Mouse (Mus musculus) liver, embryonic 14.5 days (tissue): ENCODE data around the gene Cilp2. TPM values are rescaled to one million over a fixed set of nuclear protein-coding genes. Genes with fewer than 3 reads are reported as not detected.

Source experiments
- ATAC-seq: fragments of 200-750 bp; cut with Nextera tagmentation; 2 replicates; pipeline ENCODE4 v1.8.0; 2017; ENCODE audit warnings: moderate number of reproducible peaks, mild to moderate bottlenecking, moderate library complexity; ENCODE audit not compliant: insufficient read depth
- DNase-seq, 3 experiments: peaks; one replicate each; pipeline ENCODE4 v3.0.0-alpha.2; 2012 to 2013; ENCODE audit warnings: low read depth in 3 of 3, low spot score in 3 of 3
- H3K27ac ChIP-seq: fragments of 300-500 bp; sonication (generic); 2 replicates; pipeline ENCODE4 v1.5.1; 2014; ENCODE audit warnings: moderate library complexity, mild to moderate bottlenecking, control low read depth, inconsistent platforms
- H3K27me3 ChIP-seq: fragments of 300-500 bp; sonication (generic); 2 replicates; pipeline ENCODE4 v1.6.1; 2014; ENCODE audit warnings: mild to moderate bottlenecking, low read length, moderate library complexity; ENCODE audit not compliant: control insufficient read depth, insufficient read depth
- H3K36me3 ChIP-seq: fragments of 300-500 bp; sonication (generic); replicated peaks from 2 replicates; pipeline ENCODE4 v1.6.1; 2014; ENCODE audit warnings: low read depth; ENCODE audit not compliant: control insufficient read depth, insufficient read depth
- H3K4me1 ChIP-seq, 2 experiments: fragments of 200-500 bp in 1 of 2; fragments of 300-500 bp in 1 of 2; sonication (generic) in 1 of 2; replicated peaks; 2 replicates each; pipeline ENCODE4 v1.6.1; 2012 to 2014; ENCODE audit warnings: antibody characterized with exemption in 1 of 2, inconsistent platforms in 1 of 2, low read length in 1 of 2; ENCODE audit not compliant: control insufficient read depth in 2 of 2, insufficient read depth in 2 of 2
- H3K4me2 ChIP-seq: fragments of 300-500 bp; sonication (generic); 2 replicates; pipeline ENCODE4 v1.6.1; 2014; ENCODE audit warnings: low read depth, mild to moderate bottlenecking, control low read depth, moderate library complexity
- H3K4me3 ChIP-seq, 2 experiments: fragments of 200-500 bp in 1 of 2; fragments of 300-500 bp in 1 of 2; sonication (generic) in 1 of 2; 2 replicates each; pipeline ENCODE4 v1.5.1; 2012 to 2014; ENCODE audit warnings: low read depth in 2 of 2, low read length in 2 of 2, mild to moderate bottlenecking in 2 of 2, control low read depth in 1 of 2, inconsistent platforms in 1 of 2, moderate library complexity in 1 of 2; ENCODE audit not compliant: insufficient read depth in 1 of 2
- H3K9ac ChIP-seq: fragments of 300-500 bp; sonication (generic); replicated peaks from 2 replicates; pipeline ENCODE4 v1.6.1; 2014; ENCODE audit warnings: mild to moderate bottlenecking, control low read depth, moderate library complexity
- H3K9me3 ChIP-seq: fragments of 300-500 bp; sonication (generic); 2 replicates; pipeline ENCODE4 v1.6.1; 2016; ENCODE audit warnings: low read length, mixed read lengths; ENCODE audit not compliant: control insufficient read depth
- CTCF ChIP-seq: IDR thresholded peaks from 2 replicates; pipeline ENCODE4 v1.5.1; 2016; ENCODE audit warnings: antibody characterized with exemption, low read depth, control low read depth
- EP300 ChIP-seq: IDR thresholded peaks from 2 replicates; pipeline ENCODE4 v1.6.1; 2016; ENCODE audit warnings: antibody characterized with exemption, low read depth
- WGBS: fragments of 180-500 bp; shearing (Covaris S2); extraction: QIAGEN DNeasy Blood & Tissue Kit; methylation state at CpG from one replicate; pipeline ENCODE4 v1.1.7; 2014; ENCODE audit not compliant: insufficient replicate concordance; 5-methylcytosine and 5-hydroxymethylcytosine counted together
- polyA plus RNA-seq, 2 experiments: library from polyadenylated mRNA; depleted of rRNA in 1 of 2; stranded (reverse) in 1 of 2; unstranded in 1 of 2; fragments of >200 nt; fragmentation: Nextera tagmentation in 1 of 2; extraction: Ambion mirVana in 1 of 2; gene quantifications; 2 replicates each; pipeline versions ENCODE4 v1.2.1 to v1.2.3; 2012 to 2014

The Cilp2 gene
- polyA plus RNA-seq, 2 experiments: 0.03 TPM; not detected in 1

DNA sequence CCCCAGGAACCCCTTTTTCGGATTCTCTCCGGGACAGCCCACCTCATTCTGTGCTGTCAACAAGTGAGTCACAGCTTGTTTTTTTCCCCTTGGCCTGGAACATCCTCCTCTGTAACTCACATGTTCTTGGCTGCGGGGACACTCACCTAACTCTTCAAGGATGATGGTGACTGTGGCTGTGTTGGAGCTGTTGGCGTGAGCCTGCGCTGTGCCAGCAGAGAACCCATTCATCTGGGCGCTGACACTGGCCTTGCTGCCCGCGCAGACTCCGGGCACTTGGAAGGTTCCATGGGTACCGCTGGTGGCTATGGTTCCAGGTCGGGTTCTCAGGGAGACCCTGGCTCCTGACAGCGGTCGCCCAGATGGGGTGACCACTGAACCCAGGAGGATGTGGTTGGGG lies 3.3 kb downstream of the Cilp2 start:
- Histone ChIP-seq H3K4me2 (no peak overlapping the region), H3K27ac (no peak overlapping the region), H3K9me3 (no peaks in the 10 kb centered on the region), H3K4me1 (no peaks in the 10 kb centered on the region), H3K36me3 (no peaks in the 10 kb centered on the region), H3K9ac (no peak overlapping the region), H3K4me3 (no peak overlapping the region), H3K27me3 (peaks cover 100% of the 10 kb centered on the region)
- TF ChIP-seq CTCF (no peak), EP300 (no peak)
- 50% methylated on average over 13 of the region's 13 CpGs for WGBS
- ATAC-seq: no peak
- DNase-seq: no peak

DNA sequence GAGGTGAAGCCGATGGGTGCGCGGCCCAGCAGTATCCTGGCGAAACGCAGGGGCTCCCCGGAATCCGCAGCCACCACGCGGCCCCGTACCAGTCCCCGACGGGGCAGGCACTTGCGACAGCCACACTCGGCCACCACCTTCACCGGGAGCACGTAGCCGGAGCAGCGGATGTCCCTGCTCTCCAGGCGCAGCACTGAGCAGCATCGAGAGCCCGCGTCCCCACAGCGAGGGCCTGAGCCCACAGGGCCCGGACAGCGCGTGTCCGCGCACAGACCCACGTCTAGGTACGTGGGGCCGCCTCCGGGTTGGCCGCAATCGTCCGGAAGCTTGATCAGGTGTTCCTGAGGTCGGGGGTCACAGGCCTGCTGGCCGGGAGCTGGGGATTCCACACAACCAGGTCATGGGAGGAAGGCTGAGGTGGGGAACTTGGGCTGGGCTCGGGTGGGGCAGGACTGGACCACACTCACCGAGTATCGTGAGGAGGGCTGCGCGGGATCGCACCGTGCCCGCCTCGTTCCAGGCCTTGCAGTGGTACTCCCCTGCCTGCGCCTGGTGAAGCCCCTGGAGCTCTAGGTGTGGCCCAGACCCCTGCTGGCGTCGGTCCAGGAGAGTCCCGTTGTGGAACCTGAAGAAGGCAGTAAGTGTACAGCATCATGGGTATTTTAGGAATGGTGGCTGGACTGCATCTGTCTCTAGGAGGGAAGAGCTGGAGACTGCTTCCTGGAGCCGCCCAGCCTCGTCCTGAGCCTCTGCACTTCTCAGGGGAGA lies 4.5 kb downstream of the Cilp2 start:
- WGBS: 19% methylated on average over 52 of the region's 52 CpGs
- H3K27ac ChIP-seq: no peak overlapping the region
- no peak for DNase-seq
- no peak overlapping the region for H3K4me3 ChIP-seq
- TF ChIP-seq CTCF: no peak
- no peak for TF ChIP-seq EP300
- H3K36me3 ChIP-seq: no peaks in the 10 kb centered on the region
- H3K4me2 ChIP-seq: no peak overlapping the region
- no peak for ATAC-seq
- H3K9ac ChIP-seq: no peak overlapping the region
- peaks cover 90% of the 10 kb centered on the region for H3K27me3 ChIP-seq
- H3K4me1 ChIP-seq: no peaks in the 10 kb centered on the region
- H3K9me3 ChIP-seq: no peaks in the 10 kb centered on the region

DNA sequence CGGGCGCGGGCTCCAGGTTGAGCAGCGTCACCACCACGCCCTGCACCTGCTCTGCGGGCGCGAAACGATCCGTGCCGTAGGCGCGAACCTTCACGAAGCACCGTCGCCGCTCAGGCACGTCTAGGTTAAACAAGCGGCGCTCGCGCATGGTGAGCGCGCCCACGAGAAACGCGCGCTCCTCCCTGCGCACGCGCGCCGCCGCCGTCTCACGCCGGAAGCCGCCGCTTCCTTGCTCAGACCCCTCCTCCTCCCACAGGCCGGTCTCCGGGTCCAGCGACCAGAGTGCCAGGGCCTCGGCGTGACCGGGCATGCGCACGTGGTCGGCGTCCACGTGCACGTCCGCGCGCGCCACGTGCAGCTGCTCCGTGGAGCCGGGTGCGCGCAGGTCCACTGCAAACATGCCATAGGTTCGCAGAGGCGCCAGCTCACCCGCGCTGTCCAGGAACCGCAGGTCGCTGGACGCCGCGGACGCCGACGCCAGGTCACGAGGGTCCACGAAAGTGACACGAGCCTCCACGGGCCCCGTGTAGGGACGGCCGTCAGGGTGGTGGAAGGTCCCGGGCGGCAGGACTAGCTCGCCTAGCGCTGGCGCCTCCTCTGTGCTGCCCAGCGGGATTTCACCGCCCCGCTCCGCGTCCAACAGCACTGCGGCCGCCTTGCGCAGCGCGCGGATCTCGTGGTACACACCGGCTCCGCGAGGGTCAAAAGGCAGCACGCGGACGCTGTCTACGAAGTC lies 5.3 kb downstream of the Cilp2 start:
- no peak for TF ChIP-seq CTCF
- no peak for TF ChIP-seq EP300
- ATAC-seq: peak; percentile 36
- Histone ChIP-seq H3K9ac (no peak overlapping the region), H3K4me1 (no peaks in the 10 kb centered on the region), H3K27me3 (peaks cover 82% of the 10 kb centered on the region), H3K36me3 (no peaks in the 10 kb centered on the region), H3K27ac (no peak overlapping the region), H3K4me3 (peak overlapping the region in 1 of 2 experiments; percentile 20; a peak in 1 of 4 replicates), H3K4me2 (peak overlapping the region; percentile 33; the same call in 1 of the 2 replicates), H3K9me3 (no peaks in the 10 kb centered on the region)
- no peak for DNase-seq
- WGBS: 9% methylated on average over 101 of the region's 103 CpGs

DNA sequence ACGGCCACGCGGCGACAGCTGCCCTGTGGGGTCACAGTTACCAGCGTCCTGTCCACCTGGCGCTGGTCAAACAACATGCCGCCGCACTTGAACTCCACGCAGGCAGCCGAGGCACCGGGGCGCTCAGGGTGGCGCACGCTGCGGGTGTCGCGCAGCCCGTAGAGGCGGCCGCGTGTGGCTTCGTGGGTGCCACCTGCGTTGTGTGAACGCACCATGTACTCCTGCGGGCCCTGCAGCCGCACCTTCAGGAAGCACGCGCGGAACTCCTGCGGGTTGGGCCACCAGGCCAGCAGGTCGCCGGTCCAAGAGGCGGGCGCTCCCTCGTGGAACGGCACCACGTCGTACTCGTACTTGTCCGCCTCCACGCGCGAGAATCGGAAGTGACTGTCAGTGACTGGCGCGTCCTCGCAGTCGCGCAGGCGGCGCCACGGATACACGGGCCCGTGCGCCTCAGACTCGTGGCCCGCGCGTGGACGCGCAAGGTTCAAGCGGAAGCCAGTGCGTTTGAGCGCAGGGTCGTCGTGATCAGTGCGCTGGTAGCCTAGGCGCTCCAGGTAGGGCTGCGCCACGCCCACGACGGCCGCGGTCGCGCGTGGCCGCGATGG lies 6.1 kb downstream of the Cilp2 start:
- H3K9me3 ChIP-seq: no peaks in the 10 kb centered on the region
- peaks cover 73% of the 10 kb centered on the region for H3K27me3 ChIP-seq
- no peak for TF ChIP-seq EP300
- no peak for TF ChIP-seq CTCF
- H3K4me1 ChIP-seq: no peaks in the 10 kb centered on the region
- ATAC-seq (no peak), DNase-seq (no peak)
- H3K9ac ChIP-seq: no peak overlapping the region
- 0 out of 4 replicates have a peak overlapping the region, but pooled peaks of 1 of the 2 experiments have one; percentile 20 for H3K4me3 ChIP-seq
- no peaks in the 10 kb centered on the region for H3K36me3 ChIP-seq
- H3K4me2 ChIP-seq: peak overlapping the region; percentile 33; the same call in 1 of the 2 replicates
- 21% methylated on average over 79 of the region's 79 CpGs for WGBS
- no peak overlapping the region for H3K27ac ChIP-seq

DNA sequence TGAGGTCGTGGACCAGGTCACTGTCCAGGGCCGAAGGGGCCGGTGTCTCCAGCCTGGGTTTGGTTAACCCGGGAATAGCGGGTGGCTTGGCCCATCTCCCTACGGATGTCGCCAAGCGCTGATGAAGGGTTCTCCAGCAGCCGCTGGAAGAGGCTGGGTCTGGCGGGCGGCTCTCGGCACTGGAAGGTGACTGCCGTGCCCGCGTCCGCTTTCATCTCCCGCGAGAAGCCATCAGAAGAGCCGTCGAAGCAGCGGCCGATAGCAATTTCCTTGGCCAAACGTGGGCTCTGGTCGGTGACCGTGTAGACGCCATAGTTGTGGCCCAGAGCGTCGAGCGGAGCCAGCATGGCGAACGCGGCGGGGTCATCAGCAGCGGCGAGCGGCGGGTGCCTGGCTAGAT lies 6.6 kb downstream of the Cilp2 start:
- no peaks in the 10 kb centered on the region for H3K9me3 ChIP-seq
- WGBS: 14% methylated on average over 37 of the region's 37 CpGs
- H3K27ac ChIP-seq: no peak overlapping the region
- H3K36me3 ChIP-seq: no peaks in the 10 kb centered on the region
- H3K9ac ChIP-seq: no peak overlapping the region
- ATAC-seq: no peak
- no peak for DNase-seq
- TF ChIP-seq CTCF: no peak
- H3K4me2 ChIP-seq: no peak overlapping the region
- no peaks in the 10 kb centered on the region for H3K4me1 ChIP-seq
- H3K27me3 ChIP-seq: peaks cover 68% of the 10 kb centered on the region
- H3K4me3 ChIP-seq: no peak overlapping the region
